Mouse (Mus musculus): ENCODE data around the gene Sept9.

- no peak for TF ChIP-seq CTCF (IDR thresholded peaks at IDR 0.05; ENCODE audit: low read depth)
- no peak for TF ChIP-seq EP300 (IDR thresholded peaks at IDR 0.05; ENCODE audit: low read depth)
These were observed 109.9 kb downstream of the Sept9 start for GRCm38 (mm10) chr11:117309108-117309917.
